Mouse (Mus musculus): ENCODE measurements around the gene Slfn3.
"Not testable (repeated sequence)": the region's sequence is repeated elsewhere in the genome, so short reads cannot be mapped to it uniquely, and the experiment has no call there.

Slfn3 gene

DNA sequence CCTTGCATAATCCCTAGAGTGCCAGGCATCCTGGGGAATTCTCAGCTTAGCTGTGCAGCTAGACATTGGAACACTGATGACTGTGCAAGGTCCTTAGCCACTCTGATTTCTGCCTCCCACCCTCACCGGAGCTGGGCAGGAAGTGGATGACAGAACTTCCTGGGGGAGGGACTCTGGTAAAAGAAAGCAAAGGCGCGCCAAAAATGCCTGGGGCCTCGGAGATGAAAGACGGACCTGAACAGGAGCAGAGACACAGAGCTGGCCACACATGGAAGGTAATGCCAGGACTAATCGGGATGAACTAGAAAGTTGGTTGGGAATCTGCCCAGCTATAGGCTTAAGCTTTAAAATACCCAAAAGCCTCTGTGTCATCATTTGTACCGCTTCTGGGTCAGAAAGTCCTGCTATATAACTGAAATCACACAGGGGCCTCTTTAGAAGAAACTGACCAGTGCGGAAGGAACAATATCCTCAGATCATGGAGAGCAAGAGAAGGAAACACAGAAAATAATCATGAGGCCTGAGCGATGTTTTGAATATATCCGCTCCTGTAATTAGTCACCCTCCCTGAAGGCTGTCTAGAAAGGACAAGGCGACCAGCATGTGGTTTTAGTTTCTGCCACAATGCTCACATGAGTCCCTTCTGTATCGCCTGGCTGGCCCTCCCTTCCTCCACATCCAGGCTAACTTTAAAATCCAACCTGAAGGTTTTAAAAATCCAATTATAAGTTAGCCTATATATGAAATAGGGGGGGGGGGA lies at the start of gene Slfn3:
Slfn3 (plus strand) TSS at position 197 of the 760 bp plus-strand sequence.
- DNase-seq: peak; percentile 2

DNA sequence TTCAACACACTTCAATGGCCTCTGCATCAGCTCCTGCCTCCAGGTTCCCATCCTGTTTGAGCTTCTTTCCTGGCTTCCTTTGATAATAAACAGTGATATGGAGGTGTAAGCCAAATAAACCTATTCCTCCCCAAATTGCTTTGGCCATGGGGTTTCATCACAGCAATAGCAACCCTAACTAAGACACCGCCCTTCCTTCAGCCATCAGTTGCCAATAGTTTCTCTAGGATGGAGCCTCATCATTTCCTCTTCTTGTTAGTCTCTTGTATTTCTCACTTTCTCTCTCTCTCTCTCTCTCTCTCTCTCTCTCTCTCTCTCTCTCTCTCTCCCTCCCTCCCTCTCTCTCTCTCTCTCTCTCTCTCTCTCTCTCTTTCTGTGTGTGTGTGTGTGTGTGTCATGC lies 42.2 kb upstream of the Slfn3 start:
- DNase-seq: not testable (repeated sequence)

DNA sequence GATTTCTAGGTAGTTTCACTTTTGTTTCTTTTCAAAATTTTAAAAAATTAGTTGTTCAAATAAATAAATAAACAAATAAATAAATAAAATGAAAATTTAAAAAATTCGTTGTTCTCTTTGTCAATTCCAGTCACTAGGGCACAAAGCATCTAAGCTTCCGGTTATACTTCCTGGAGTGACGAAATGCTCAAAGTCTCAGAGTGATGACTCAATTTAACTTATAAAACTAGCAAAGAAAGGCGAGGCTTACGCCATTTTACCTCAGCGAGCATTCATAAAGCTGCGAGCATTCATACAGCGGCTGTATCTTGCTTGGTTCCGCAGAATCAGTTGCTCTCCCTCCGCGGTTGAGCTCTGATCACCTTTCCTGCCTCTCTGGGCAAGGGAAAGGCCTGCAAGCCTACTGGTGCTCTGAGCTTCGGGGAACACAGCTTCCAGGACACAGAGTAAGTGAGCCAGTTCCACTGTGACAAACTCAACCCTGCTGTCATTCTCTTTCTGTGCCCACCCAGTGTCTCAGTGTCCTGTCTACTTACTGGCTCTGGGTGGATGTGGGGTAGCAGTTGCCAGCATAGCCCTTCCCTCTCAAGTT lies 16.1 kb upstream of the Slfn3 start, which contains the start of gene Slfn4:
Slfn4 (plus strand) TSS at position 239 of the 592 bp plus-strand sequence.
- no peak for DNase-seq

DNA sequence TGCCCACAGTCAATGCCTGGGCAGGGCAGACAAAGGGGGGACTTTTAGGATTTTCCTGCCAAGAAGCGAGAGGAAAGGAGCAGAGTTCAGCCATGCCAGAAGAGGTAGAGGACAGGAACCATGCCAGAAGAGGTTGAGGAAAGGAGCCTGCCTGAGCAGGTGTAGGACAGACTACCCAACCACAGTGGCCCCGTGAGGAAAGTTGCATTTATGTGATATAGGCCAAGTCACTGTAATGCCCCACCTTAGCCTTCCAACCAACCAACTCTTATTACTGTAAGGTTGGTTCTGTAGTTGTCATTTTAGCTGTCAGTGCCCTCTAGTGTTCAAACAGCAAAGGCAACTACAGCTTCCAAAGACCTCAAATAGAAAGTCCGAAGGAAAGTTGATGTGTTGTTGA lies 871 bp downstream of the Slfn3 start:
- no peak for DNase-seq

DNA sequence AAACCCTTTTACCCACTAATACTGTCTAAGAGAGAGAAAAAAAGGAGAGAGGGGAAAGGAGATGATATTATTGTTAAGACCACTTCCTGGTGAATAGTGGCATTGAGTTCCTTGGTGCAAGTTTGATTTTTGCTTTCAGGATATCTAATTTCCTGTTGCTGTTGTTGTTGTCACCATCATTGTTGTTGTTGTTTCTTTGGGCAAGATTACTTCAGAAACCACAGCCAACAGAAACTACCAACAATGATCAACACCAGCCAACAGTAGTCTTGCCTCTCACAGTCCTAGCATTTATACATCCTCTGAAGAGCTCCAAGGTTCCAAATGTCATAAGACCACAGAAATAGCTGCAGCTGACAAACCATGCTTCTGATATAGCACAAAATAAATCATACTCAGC lies 13.9 kb downstream of the Slfn3 start:
- no peak for DNase-seq

DNA sequence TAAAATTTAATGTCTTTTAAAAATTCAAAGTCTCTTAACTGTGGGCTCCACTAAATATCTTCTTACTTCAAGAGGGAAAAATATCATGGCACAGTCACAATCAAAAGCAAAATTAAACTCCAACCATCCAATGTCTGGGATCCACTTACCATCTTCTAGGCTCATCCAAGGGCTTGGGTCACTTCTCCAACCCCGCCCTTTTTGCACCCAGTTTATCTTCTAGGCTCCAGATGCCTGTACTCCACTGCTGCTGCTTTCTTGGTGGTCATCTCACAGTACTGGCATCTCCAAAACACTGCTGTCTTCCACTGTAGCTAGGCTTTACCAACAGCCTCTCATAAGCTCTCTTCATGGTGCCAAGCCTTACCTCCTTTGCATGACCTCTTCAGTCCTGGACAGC lies 25.0 kb downstream of the Slfn3 start:
- DNase-seq: no peak

DNA sequence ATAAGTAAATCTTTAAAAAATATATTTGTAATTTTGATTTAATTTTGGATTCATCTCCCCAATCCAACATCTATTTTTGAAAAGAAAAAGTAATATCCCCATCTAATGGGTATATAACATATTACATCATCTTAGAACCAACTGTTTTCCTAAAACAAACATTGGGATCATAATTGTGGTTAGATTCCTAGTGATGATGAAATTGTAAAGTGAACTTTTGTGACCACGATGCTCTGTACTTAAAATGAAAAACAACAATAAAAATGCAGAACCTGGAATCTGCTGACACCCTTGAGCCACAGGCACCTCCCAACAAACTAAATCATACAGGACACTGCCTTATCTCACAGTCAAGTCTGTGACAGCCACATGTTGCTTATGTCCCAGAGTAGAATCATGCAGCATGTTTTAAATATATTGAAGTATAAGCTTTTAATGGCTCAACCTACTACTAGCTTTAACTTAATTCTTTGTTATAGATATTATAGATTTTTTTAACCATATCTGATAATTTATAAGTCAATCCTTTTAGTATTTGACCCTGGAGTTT lies 30.3 kb downstream of the Slfn3 start:
- no peak for DNase-seq

DNA sequence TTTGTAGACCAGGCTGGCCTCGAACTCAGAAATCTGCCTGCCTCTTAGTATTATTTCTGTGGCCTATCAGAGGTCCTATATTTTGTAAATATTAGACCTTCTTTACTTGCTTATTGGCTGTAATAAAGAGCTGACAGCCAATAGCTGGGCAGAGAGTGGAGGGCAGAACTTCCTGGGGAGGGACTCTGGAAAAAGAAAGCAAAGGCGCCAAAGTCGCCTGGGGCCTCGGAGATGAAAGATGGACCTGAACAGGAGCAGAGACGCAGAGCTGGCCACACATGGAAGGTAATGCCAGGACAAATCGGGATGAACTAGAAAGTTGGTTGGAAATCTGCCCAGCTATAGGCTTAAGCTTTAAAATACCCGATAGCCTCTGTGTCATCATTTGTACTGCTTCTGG lies 32.2 kb downstream of the Slfn3 start:
- no peak for DNase-seq

DNA sequence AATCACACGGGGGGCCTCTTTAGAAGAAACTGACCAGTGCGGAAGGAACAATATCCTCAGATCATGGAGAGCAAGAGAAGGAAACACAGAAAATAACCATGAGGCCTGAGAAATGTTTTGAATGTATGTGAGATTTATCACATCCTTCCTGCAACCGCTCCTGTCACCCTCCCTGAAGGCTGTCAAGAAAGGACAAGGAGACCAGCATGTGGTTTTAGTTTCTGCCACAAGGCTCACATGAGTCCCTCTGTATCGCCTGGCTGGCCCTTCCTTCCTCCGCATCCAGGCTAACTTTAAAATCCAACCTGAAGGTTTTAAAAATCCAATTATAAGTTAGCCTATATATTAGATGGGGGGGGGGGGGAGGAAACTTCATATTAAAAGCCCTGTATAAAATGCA lies 32.7 kb downstream of the Slfn3 start:
- not testable (repeated sequence) for DNase-seq

DNA sequence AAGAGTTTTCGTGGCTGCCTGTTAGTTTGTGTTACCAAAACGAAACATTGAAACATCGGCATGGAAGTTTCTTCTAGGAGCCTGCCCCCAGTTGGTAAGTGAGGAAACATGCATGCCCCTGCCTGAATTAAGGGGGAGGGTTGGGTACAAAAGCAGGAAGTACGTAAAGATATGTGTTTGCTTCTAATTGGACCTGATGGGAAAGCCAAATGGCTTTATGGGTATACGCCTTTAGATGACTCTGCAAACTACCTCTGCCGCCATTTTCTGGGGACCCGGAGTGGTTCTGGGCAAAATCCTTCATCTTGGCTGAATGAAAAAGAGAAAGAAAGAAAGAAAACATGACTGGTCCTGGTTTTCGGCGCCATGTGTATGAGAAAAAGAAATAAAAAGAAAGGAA lies 33.1 kb downstream of the Slfn3 start:
- no peak for DNase-seq

DNA sequence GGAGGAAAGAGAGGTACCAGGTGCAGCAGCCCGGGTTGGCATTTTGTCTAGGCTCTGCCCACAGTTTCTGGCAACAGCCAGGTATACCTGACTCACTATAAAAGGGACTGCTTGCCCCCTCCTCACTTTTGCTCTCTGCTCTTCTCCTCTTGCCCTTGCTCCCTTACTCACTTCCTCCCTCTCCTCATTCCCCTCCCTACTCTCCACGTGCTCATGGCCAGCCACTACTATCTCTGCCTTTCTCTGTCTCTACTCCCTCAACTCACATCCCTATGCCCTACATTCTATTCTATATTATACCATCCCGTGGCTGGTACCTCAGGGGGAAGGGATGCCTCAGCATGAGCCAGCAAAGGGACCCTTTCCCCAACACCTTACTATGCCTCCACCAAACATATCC lies 33.6 kb downstream of the Slfn3 start:
- DNase-seq: no peak

DNA sequence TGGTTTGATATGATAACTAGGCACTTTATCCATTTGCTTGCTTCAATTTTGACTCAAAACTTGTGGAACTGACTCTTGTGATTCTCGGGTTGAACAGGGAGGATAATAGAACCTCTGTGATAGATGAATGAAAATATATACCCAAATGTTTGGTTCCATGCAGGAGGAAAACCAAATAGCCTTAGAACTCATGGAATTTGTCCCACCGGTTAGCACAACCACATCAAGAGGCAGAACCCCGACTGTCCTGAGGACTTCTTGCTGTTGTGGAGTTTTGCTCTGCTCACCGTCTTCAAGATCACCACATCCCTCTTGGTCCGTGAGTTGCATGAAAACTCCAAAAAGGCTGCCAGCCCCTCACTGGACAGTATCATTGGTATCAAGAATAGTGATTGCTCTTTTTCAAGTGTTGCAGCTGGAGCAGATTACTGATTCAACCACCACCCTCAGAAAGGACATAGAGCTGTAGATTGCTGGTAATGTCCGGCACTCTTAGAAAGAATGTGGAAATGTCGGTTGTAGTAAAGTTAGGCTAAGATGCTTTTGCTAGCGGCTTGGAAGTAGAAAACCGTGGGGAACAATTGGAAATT lies 34.3 kb downstream of the Slfn3 start:
- DNase-seq: no peak

DNA sequence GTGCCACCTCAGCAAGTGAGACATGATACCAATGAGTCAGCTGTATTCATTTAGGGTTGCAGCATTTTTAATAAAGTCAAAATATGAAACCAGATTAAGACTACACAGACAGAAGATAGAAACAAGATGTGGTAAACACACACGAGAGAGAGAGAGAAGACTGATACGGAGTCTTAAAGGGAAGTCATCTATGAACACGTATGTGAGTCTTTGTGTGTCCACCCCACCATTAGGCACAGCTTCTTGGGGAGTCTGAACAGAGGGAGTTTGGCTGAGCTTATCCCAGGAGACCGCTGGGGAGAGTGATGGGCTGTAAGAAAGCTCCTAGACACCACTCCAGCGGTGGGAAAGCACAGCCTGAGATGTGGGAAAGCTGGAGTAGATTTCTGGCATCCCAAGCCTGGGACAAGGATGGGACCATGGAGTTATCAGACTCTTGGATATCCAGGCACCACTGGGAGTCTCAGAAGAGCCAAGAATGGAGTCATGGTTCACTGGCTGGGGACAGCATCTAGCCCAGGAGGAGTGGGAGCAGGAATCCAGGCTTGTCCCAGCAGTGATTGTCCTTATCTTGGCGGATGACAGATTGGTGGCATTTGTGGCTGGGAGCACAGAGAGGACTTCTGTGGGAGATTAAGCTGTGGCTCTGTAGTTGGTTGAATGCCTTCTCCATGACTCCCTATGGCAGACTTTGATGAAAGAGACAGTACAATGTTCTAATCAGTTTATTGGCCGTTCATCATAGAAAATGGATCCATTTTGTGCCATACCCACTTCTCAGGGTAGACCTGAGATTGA lies 37.0 kb downstream of the Slfn3 start:
- no peak for DNase-seq

DNA sequence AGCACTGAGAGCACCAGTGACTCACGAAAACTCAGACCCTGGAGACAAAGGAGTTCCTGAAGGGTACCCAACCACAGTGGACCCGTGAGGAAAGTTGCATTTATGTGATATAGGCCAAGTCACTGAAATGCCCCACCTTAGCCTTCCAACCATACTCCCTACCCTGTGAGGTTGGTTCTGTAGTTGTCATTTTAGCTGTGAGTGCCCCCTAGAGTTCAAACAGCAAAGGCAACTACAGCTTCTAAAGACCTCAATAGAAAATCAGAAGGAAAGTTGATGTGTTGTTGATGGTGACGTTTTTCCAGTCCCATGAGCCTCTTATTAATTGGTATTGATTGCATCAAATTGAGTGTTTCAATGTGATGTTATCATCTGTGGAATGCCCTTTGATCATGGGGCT lies 39.8 kb downstream of the Slfn3 start:
- DNase-seq: no peak

DNA sequence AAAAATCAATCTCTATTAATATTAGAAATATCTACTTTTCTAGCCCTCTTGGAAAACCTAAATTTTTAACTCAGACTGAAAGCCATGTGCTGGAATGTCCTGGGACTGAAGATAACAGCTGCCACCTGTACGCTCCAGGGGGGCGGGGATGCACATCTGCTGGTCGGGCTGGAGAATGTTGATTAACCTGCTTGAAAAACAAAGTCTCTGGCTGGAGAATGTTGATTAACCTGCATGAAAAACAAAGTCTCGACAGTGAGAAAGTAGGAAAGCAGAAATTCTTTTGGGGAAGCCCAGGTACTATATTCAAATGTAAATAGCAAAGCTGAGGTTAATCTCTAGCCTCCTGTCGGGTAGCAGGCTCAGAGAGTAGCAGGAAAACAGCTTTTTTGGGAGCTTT lies 42.5 kb downstream of the Slfn3 start:
- DNase-seq: not testable (repeated sequence)

DNA sequence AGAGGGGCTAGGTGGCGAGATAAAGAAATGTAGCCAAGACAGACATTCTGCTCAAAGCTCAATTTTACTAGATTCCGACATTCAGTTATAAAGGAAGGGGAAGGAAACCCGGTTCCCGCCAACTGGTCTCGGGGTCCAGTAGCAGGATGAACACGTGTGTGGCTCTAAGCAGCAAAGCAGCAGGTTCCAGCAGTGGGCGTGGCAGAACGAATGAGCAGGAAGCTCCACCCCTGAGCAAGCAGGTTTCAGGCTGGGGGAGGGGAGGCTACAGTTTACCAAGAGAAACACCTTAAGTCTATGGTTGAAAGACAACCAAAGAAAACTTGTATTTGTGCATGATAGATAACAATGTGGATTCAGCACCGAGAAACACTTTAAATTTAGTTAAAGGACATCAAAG lies 46.3 kb downstream of the Slfn3 start:
- not testable (repeated sequence) for DNase-seq

DNA sequence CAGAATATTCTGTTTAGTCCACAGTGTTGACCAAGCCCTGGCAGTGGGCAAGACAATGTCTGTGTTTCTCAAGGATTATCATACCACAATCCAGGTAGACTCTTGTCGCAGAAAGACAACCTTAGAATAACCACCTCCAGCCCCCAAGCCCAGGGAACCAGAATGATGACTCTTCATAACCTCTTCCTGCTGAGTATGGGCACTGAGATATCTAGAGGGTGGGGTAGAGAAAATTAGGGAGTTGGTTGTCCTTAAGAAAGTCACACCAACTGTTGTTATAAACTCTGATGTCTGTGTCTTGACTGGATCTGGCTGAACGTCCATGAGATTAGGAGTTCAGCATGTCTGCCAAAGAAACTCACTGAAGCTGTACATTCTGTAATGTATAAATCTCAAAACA lies 47.3 kb downstream of the Slfn3 start:
- no peak for DNase-seq

DNA sequence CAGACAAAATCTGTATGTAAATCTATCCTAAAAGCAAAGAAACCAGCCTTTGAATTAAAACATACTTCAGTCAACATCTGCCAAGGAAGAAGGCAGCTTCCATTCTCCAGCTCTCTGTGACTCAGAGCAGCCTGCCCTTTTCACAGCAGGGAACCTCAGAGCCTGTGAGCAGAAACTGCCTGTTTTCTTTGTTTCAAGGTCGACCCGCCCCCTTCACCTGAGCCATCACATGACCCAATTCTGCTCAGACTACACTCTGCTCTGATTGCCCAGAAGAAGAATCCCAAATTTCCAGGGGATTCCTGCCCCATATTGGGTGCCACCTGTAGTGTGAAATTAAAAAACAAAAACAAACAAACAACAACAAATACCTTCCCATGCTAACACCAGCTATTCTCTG lies 48.7 kb downstream of the Slfn3 start:
- no peak for DNase-seq

DNA sequence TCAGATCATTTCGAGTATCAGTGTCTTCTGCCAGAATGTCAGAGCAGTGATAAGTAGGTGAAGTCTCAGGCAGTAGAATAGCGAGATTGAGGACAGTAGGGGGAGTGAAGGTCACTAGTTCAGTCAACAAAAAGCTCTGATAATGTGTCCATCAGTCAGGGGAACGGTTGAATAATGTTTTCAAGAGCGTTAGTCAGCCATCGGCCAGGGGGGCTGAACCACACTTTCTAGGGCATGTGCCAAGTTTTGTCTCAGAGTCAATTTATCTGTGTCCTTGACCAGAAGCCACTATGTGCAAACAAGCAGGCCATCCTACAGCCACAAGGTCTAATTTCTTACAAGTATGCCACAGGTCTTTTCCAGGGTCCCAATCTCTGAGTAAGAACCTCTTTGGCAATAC lies 66.1 kb downstream of the Slfn3 start:
- DNase-seq: not testable (repeated sequence)

DNA sequence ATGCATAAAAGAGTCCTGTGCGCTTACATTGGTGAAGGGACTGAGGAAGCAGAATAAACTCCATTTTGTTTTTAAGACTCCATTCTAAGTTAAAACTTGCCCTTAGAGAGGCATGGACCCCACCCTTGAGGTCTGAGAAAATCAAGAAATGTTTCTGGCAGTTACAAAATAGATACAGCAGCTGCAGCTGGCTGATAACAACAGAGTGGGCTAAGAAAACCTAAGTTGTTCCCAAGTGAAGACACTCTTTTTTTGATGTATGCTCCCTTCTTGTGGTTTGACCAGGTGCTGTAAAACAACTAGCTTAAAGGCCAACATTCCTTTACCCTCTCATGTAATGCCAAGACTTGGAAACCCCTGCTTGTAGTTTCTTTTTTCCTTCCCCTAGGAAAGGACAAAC lies 71.5 kb downstream of the Slfn3 start:
- no peak for DNase-seq

DNA sequence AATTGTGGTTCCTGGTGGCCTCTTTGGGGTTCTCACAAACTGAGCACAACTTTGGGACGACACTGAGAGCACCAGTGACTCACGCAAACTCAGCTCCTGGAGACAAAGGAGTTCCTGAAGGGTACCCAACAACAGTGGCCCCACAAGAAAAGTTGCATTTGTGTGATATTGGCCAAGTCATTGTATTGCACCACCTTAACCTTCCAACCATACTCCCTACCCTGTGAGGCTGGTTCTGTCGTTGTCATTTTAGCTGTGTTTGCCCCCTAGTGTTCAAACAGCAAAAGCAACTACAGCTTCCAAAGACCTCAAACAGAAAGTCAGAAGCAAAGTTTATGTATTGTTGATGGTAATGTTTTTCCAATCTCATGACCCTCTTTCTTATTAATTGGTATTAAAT lies 72.0 kb downstream of the Slfn3 start:
- no peak for DNase-seq

Data from cerebellum, adult 9-11 months (tissue).